Mouse (Mus musculus) gastrocnemius, postnatal 36 days (tissue): ENCODE data around the gene Filip1l. TPM values are rescaled to one million over a fixed set of nuclear protein-coding genes. Genes with fewer than 3 reads are reported as not detected.

Experiments
- DNase-seq, 2 experiments: peaks; one replicate each; pipeline ENCODE4 v3.0.0; 2022
- intact Hi-C: fragments of 180-260 bp; cut with DNase I; formaldehyde crosslinking; loops from one replicate; pipeline ENCODE4 v1.15.1; 2025
- total RNA-seq, 2 experiments: library from RNA; stranded (reverse); gene quantifications; 2 replicates each; pipeline ENCODE4 v1.2.3; 2021

Filip1l gene
- total RNA-seq, 2 experiments from 2014 or later, result 41.9 to 48.5 TPM

DNA sequence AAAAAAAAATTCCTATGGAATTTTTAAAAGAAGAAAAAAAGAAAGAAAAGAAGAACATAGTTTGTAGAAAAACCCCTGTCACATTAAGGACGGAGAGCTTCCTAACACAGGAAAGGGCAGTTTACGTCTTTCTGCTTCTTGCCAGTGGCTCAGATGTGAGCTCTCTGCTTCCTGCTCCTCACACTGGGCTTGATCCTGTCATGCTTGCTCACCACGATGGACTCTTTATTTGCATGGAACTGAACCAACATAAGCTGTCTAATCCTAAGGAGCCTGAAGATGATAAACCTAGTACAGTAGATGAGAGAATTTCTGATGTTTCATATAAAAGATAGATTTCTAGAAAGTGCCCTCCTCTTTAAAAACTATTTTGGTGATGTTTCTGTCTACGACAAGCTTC lies 116.4 kb downstream of the Filip1l start:
- DNase-seq, result no peak
- intact Hi-C loops, result no loop called here

DNA sequence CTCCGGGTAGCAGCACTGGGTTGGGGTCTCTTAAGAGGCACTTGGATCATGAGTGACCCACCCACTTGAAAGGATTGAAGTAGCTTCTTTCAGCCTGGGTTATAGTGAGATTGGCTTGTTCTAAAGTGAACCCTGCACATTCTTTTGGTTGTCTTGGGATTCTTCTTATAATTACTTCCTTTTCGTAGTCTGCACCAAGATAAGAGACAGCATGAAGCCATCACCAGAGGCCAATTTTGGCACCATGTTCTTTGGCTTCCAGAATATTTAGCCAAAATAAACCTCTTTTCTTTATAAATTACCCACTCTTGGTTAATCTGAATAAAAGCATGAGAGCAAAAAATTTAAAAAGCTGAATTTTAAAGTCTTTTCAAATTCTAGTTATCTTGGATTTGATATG lies 117.0 kb downstream of the Filip1l start:
- DNase-seq, result no peak
- intact Hi-C loops, result loop anchor here (10.0 kb wide), 1 partner anchor 105 kb away; no protein-coding TSS in a partner anchor

DNA sequence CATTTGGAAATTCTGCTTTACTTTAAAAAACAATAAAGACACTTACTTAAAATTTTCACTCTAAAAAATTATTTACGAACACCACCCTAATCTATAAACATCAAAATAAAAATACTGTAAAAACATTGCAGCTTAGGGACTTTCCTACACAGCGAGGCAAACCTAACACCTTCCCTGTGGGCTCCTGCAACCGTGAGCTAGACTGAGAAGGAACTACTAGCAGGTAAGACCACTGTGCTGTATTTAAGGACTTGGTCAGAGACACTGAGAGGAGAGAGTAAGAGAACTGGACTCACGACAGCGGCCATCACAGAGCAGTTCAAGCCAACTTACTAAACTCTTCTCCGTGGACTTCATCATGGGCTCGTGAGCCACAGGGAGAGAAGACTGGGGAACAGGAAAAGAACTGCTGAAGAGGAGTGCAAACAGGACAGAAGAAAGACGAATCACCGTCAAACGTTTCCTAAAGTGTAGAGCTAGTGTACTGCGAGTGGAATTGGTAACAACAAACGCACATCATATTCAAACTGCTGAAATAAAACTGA lies 117.5 kb downstream of the Filip1l start:
- DNase-seq, result no peak
- intact Hi-C loops, result loop anchor here (10.0 kb wide), 1 partner anchor 106 kb away; no protein-coding TSS in a partner anchor

DNA sequence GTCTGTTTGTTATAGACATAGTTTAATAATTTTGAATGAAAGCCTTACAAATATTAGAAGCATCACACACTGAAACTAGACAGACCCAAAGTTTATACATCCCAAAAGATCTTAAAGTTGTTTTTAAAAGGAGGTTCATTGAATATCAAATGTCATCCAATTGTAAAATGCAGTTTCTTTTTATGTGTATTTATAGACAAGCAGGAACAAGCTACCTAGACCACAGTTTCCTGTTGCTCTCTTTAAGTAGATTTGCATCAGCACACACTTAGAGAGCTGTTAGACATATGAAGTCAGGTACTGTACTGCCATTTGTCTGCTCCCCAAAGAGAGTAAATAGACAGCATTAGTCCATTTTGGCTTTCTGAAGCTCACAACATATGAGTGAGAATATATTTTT lies 118.2 kb downstream of the Filip1l start:
- intact Hi-C loops, result loop anchor here (10.0 kb wide), 1 partner anchor 106 kb away; no protein-coding TSS in a partner anchor
- no peak for DNase-seq

DNA sequence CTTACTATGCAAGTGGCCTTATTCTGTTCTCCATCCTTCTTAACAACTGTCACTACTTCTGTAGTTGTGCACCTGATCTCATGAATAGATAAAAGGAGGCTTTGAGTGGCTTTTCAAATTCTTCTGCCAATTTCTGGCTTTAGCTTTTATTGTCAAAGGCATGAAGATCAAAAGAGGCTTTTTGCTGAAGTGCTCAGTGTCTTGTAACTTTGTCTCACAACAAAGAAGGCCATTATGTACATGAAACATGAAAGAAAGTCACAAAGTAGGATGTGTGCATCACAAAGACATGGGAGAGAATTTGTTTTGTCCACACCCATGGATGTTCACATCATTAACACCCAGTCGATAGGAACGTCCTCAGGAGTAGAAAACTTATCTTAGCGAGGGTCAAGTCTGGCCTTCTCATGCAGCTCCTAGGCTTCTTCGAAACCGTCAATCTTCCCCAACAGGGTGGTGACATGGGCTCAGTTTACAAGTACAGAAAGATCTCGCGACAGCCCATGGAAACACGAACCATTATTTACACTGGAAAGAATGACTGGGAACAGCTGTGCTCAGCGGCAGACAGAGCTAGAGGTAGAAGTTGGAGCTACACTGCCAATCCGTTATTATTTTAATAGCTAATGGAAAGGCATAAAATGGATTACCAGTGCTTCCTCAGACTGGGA lies 120.7 kb downstream of the Filip1l start:
- peak in 1 of 2 experiments; percentile 21 for DNase-seq
- intact Hi-C loops, result loop anchor here (10.0 kb wide), 1 partner anchor 109 kb away; no protein-coding TSS in a partner anchor

DNA sequence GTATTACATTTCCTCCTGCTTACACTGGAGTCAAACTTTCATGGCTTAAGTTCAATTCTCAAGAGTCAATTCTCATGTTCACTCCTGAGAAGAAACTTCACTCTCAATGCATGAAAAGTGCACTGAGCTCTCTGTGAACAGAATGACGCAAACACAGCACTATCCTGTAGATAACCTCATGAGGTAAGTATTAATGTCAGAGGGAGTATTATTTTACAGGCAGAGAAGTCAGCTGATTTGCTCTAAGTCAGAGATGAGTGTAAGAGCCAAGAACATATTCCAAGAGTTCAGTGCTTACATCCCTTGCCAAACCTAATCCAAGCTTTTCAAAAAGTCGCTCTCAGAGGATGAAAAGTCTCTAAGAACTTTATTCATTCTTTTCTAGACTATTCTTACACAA lies 125.6 kb downstream of the Filip1l start:
- DNase-seq, result no peak

DNA sequence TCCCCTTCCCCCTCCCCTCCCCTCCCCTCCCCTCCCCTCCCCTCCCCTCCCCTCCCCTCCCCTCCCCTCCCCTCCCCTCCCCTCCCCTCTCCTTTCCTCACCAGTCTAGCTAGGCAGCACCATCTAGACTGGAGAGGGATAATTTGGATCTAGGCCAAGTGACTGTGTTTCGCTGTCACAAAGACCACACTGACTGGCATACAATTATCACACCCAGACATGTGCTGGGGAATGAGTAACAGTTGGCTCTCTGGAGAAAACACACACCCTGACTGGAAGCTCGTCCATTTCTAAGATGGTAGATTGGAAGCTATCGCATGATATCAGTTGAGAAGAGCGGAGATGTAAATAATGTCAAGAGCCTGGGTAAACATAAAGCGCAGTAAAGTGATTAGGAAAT lies 126.9 kb downstream of the Filip1l start:
- intact Hi-C loops, result loop anchor here (10.0 kb wide), 1 partner anchor 115 kb away; no protein-coding TSS in a partner anchor
- DNase-seq, result no peak

More for the DNA sequence above, 125.6 kb downstream of the Filip1l start:
- intact Hi-C loops, result loop anchor here (10.0 kb wide), 1 partner anchor 114 kb away; no protein-coding TSS in a partner anchor

DNA sequence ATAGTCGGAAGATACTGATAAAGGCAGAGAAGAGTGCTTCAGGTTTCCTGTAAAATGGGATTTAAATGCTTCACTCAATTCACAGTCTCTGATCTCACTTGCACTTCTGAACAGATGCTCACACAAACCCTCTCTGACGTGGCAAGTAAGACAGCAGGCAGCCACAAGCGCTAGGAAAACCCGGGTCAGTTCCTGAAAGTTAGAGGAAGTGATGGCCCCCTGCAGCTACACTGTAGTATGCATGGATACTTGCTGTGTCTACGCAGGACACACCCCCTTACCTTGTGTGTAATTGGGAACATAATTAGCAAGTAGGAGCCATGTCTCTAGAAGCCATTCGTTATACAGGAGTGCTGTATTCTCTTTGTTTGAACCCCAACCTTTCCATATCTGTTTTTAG lies 129.4 kb downstream of the Filip1l start:
- intact Hi-C loops, result no loop called here
- DNase-seq, result no peak

DNA sequence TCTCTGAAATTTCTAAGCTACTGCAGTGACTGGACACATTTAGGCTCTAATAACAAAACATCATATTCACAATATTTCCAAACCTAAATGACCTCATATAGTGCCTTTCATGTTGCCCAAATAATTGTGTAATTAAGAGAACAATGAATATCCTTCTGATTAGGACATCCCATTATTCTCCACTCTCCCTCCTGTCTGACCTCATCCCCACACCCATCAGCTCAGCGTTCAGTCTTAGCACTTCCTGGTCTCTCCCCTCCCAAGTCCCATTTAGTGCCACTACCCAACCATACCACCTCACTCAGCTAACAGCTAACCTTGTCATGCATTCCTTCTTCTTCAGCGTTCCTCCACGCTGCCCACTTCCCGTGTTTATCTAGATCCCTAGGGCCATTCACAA lies 130.0 kb downstream of the Filip1l start:
- intact Hi-C loops, result no loop called here
- DNase-seq, result no peak

DNA sequence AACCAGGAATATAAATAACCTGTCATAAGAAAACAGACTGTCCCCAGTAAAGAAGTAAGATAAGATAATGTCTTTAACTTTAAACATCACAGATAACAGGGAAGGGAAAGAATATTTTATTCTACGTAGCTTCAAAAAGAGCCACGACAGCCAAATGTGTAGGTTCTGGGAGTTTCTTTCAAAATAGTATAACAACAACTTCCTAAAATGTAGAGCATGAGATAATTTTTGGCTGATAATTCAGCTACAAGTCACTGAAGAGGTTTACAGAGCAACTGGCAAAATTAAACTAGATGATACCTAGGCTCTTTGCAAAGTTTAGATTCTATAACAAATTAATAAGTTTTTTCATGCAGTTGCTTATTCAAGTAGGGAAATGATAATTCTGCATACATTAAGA lies 130.6 kb downstream of the Filip1l start:
- intact Hi-C loops, result no loop called here
- no peak for DNase-seq

DNA sequence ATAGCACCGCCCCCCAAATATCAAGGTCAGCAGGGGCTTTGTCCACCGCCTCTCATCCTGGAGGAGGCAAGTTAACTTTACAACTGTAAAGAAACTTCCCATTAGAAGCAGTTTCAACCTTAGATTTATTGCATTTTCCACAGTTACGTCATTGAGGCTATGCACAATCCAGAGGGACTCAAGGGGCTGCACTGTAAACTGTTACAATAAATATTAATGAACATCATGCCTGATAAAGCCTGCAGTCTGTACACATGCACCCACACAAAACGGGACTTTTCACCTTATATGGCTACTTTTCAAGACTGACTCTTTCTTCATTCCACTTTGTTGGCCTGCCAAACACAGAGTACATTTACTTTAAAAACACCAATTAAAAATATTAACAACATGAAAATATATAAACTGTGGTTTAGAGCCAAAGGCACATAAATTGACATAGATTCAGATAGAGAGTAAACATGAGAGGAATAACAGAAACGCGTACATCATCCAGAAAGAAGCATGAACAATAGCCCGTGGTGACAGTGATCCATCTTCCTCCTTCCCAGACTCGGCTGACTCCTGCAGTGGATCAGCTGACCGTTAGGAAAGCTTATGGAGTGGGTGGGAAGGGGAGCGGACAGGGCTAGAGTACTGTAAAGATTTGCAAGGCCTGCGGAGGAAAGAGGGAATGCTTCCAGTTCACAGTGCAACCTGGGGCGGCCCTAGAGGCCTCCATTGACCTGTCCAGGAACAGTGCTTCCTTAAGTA lies 131.3 kb downstream of the Filip1l start:
- intact Hi-C loops, result no loop called here
- no peak for DNase-seq

DNA sequence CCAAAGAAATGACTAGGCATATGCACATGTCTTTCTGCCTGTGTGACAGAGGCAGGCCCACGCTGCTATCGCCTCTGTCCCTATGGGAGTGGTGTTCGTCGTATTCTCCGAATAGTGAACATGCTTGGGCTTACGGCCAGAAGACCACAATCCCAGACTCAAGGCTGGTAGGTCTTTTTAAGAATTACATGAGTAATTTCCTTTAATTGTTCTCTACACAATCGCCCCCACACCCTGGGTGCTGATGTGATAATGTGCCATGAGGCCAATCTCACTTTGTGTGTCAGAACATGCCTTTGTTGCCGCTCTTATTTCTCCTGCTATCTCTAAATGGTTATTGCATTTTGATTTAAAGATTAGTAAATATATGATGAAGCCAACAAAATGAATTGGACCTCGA lies 132.4 kb downstream of the Filip1l start:
- intact Hi-C loops, result no loop called here
- DNase-seq, result no peak

DNA sequence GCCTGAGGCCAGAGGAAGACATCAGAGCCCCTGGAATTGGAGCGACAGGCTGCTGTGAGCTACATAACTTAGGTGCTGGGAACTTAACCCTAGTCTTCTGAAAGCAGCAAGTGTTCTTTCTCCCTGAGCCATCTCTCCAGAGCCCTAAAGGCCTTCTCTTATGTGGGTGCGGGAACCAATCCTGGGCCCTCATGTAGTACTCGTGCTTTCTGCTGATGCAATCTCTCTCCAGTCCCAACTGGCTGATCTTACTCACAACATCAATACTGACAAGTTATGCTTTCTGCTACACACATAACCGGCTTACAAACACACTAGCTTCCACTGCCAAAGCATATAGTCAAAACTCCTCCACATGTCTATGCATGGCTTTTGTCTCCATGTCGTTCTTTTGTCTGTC lies 133.4 kb downstream of the Filip1l start:
- DNase-seq, result no peak
- intact Hi-C loops, result no loop called here

DNA sequence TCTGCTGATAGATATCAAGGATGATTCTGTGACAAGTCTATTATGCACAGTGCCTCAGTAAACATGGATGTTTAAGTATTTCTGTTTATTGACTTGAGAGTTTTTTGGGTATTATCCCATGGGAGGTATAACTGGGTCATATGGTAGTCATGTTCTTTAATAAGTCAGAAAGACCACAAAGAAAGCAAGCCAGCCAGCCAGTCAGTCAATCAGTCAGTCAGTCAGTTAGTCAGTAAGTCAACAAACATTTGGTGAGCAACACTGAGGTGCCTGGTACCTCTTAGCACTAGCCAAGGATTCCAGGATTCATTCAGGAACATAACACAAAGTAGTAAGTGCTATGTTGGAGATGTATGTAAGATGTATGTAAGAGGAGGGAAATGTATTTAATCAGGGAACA lies 135.8 kb downstream of the Filip1l start:
- intact Hi-C loops, result no loop called here
- DNase-seq, result no peak

DNA sequence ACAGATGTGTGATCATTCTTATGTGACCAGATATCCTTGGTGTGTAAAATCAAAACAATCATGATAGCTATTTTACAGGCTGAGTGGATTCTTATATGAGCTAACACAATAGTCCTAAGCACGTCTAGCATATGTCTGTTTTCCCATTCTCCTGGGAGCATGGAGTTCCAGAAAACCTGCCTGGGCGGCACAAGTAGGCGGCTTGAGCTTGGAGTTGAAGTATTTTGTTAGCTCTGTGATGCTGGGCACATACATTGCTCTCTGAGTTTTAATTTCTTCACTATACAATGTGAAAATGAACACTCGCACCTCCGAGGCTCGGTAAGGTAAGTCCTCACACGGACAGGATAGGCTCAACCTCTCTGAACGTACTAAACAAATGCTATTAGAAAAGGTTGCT lies 137.8 kb downstream of the Filip1l start:
- DNase-seq, result no peak
- intact Hi-C loops, result no loop called here

DNA sequence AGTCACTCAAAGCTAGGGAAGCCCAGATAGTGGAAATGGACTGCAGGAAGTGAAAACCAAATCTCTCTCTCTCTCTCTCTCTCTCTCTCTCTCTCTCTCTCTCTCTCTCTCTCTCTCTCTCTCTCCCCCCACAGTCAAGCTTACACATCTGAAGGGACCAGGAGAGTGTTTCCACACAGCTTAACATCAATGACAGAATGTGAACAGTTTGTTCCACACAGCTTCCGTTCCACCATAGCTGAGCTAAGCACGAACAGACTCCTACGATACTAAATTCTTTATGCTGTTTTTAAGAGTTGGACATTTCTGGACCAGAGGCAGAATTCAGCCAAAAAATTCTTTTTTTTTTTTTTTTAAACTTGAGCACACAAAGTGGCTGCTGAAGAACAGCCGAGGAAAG lies 139.0 kb downstream of the Filip1l start:
- no peak for DNase-seq
- intact Hi-C loops, result no loop called here

DNA sequence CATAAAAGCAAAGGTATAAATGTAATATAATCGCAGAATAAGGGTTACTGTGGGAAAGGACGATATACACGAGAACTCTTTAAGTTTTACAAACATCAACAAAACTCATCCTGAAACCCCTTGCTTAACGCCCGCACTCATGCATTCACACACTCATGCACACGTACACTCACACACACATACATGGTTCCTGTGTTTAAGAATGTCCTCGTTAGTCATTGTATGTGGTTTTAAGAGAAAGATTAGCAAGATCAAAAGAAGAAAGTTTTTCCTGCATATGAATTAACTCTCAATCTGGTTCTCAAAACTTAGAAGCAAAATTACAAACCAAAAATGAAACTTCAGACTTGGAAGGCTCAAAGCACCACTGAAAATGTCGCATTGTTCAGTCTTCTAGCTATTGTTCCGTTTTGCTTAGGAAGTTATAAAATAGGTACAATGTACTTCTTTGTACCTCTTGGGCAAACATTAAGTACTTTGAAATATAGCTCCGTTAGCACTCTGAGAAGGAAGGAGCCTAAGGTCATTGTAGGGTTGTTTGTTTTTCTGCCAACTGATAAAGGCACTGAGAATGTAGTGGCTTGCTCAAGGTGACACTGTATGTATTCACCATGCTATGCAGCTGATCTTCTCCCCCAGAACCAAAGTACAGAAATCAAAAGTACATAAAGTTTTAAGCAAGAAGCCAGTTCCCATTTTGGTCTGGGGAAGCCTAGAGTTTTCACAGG lies 142.7 kb downstream of the Filip1l start:
- intact Hi-C loops, result no loop called here
- DNase-seq, result no peak

DNA sequence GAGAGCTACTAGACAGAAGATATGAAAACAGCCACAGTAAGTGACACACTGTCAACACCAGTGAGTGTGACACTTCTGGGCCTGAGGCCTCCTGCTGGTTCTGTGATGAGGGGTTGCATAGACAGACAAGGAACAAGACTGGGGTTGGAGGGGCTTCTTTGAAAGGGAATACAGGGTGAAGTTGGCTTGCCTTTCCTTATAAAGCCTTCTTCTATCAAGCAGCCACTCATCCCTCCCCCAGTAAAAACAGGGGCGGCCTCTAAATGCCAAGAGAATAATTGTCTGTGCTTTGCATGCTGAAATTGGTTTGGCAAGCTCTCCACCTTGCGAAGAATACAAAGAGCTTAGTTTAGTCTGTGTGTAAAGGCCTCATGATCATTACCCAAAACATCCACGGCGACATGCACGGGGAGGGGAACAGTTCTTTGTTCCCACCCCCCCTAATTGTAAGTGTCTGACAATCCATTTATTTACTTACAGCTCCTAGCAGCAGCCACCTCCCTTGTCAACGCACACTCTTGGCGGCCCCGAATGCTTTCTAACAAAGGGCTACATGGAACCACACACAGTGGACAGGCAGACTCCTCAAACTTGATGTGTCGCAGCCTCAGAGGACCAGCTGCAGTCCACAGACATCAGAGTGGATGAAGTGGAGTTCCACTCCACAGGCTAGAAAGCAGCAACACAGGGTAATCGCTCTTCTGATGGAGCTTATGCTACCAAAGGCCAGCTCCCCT lies 143.7 kb downstream of the Filip1l start:
- no peak for DNase-seq
- intact Hi-C loops, result no loop called here

DNA sequence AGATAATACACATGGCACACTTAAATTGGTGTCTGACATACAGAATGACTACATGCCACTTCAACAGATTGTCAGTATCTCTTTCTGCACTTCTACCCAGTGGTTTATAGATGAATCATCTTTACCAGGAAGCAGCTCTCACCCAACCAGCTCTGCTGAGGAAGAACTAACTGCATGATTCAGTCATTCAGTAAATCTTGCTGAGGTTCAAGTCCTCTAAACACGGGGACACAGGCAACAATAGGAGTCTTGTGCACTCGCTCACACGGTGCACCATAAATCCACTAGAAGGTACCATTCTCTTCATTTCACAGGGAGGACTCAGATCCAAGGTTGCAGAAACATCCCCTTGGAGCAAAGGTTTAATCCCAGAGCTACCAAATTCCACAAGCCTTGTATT lies 148.0 kb downstream of the Filip1l start:
- intact Hi-C loops, result no loop called here
- no peak for DNase-seq

DNA sequence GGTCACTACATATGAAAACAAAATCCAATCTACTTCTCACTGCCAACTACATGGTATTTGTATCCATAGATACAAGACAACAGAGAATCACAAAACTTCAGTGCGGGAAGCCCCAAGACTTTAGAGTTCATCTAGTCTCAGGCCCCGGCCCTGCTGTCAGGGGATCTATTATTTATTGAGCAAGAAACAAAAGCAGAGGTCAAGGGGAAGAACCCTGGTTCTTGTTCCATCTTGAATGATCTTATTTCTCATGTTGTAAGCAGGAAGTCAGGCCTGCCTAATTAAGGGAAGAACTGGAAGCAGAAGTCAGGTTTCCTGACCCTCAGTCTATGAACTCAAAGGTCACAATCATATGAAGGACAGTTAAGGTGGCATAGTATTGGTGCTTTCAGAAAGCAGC lies 149.3 kb downstream of the Filip1l start:
- DNase-seq, result no peak
- intact Hi-C loops, result no loop called here
